Mouse (Mus musculus) heart, postnatal 0 days (tissue): ENCODE data around the gene Cdkl3. TPM values are rescaled to one million over a fixed set of nuclear protein-coding genes. Genes with fewer than 3 reads are reported as not detected.
"Not testable (repeated sequence)": the region's sequence is repeated elsewhere in the genome, so short reads cannot be mapped to it uniquely, and the experiment has no call there.

Experiments
- ATAC-seq: fragments of 200-750 bp; cut with Nextera tagmentation; 2 replicates; pipeline ENCODE4 v1.8.0; 2017; ENCODE audit warnings: low read depth, moderate number of reproducible peaks, moderate library complexity; ENCODE audit not compliant: insufficient read depth
- DNase-seq: peaks from one replicate; pipeline ENCODE4 v3.0.0-alpha.2; 2016; ENCODE audit warnings: low spot score
- H3K27ac ChIP-seq: fragments of 300-500 bp; sonication (generic); 2 replicates; pipeline ENCODE4 v1.5.1; 2014; ENCODE audit warnings: low read depth, mild to moderate bottlenecking
- H3K27me3 ChIP-seq: fragments of 300-500 bp; sonication (generic); 2 replicates; pipeline ENCODE4 v1.6.1; 2014; ENCODE audit warnings: low read length, mixed read lengths; ENCODE audit not compliant: control insufficient read depth, insufficient read depth
- H3K36me3 ChIP-seq: fragments of 300-500 bp; sonication (generic); replicated peaks from 2 replicates; pipeline ENCODE4 v1.6.1; 2014; ENCODE audit warnings: low read length, mixed read lengths; ENCODE audit not compliant: control insufficient read depth, insufficient read depth
- H3K4me1 ChIP-seq: fragments of 300-500 bp; sonication (generic); 2 replicates; pipeline ENCODE4 v1.6.1; 2014; ENCODE audit warnings: antibody characterized with exemption; ENCODE audit not compliant: control insufficient read depth, insufficient read depth
- H3K4me2 ChIP-seq: fragments of 300-500 bp; sonication (generic); 2 replicates; pipeline ENCODE4 v1.6.1; 2014; ENCODE audit warnings: low read depth, mild to moderate bottlenecking, low read length, moderate library complexity
- H3K4me3 ChIP-seq: fragments of 300-500 bp; sonication (generic); 2 replicates; pipeline ENCODE4 v1.5.1; 2014; ENCODE audit warnings: low read depth, low read length
- H3K9ac ChIP-seq: fragments of 300-500 bp; sonication (generic); replicated peaks from 2 replicates; pipeline ENCODE4 v1.6.1; 2014; ENCODE audit warnings: low read depth, low read length, mixed read lengths
- H3K9me3 ChIP-seq: fragments of 300-500 bp; sonication (generic); replicated peaks from 2 replicates; pipeline ENCODE4 v1.6.1; 2016; ENCODE audit warnings: low read length; ENCODE audit not compliant: control insufficient read depth
- CTCF ChIP-seq: IDR thresholded peaks from 2 replicates; pipeline ENCODE4 v1.5.1; 2016; ENCODE audit warnings: antibody characterized with exemption, control low read depth, low read depth
- EP300 ChIP-seq: IDR thresholded peaks from 2 replicates; pipeline ENCODE4 v1.6.1; 2016; ENCODE audit warnings: antibody characterized with exemption, low read depth
- WGBS: fragments of 180-500 bp; shearing (Covaris S2); extraction: QIAGEN DNeasy Blood & Tissue Kit; methylation state at CpG from one replicate; pipeline ENCODE4 v1.1.7; 2014; 5-methylcytosine and 5-hydroxymethylcytosine counted together
- polyA plus RNA-seq: library from polyadenylated mRNA; unstranded; fragments of >200 nt; fragmentation: Nextera tagmentation; extraction: Ambion mirVana; gene quantifications from 2 replicates; pipeline ENCODE4 v1.2.1, GENCODE M21; 2015
- total RNA-seq: library from RNA; depleted of rRNA; stranded (reverse); fragments of >200 nt; gene quantifications from 2 replicates; pipeline ENCODE4 v1.2.3, GENCODE M21; 2014; ENCODE audit warnings: low replicate concordance

The Cdkl3 gene
- total and polyA plus RNA-seq, 2 experiments from 2014 or later, result 2.3 to 13.1 TPM

DNA sequence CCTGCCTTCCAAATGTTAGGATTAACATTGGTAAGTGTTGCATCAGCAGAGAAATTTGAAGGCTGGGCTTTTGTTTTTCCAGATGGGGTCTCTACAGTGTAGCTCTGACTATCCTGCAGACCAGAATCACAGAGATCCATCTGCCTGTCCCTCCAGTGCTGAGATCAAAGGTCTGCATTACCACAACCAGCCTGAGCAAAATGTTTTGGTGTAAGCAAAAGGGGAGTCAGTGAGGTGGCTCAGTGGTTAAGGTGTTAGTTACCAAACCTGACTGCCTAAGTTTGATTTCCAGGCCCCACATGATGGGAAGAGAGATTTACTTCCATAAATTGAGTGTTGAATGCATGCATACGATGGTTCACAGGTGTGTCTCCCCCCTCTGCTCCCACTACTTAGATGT lies 105.4 kb downstream of the Cdkl3 start:
- ATAC-seq, result no peak
- TF ChIP-seq CTCF (no peak), EP300 (no peak)
- WGBS, result 70% methylated on average over 1 of the region's 1 CpGs

DNA sequence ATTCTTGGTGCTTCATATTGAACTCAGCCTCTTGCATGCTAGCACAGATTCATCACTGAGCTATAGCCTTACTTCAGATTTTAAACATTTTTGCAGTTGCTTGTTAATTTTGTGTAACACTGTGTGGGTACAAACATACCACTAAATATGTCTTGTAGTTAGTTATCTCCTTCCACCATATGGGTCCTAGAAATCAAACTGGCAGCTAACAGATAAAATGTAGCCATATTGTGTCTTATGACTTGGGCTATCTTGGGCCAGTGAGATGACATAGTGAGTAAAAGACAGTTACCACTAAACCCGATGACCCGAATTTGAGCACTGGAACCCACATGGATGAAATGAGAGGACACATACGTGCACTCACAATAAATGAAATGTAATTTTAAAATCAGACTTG lies 111.5 kb downstream of the Cdkl3 start:
- Histone ChIP-seq H3K4me2 (no peak overlapping the region), H3K9ac (no peak overlapping the region), H3K27me3 (no peaks in the 10 kb centered on the region), H3K36me3 (peaks cover 65% of the 10 kb centered on the region), H3K4me3 (no peak overlapping the region), H3K27ac (no peak overlapping the region), H3K4me1 (no peaks in the 10 kb centered on the region), H3K9me3 (no peaks in the 10 kb centered on the region)
- 86% methylated on average over 3 of the region's 3 CpGs for WGBS
- no peak for DNase-seq
- no peak for TF ChIP-seq EP300
- no peak for TF ChIP-seq CTCF
- ATAC-seq, result no peak

More for the DNA sequence above, 105.4 kb downstream of the Cdkl3 start:
- Histone ChIP-seq H3K4me2 (no peak overlapping the region), H3K4me3 (no peak overlapping the region), H3K27me3 (no peaks in the 10 kb centered on the region), H3K9ac (no peak overlapping the region), H3K36me3 (peaks cover 7% of the 10 kb centered on the region), H3K27ac (no peak overlapping the region), H3K4me1 (peaks cover 21% of the 10 kb centered on the region), H3K9me3 (no peaks in the 10 kb centered on the region)
- DNase-seq, result no peak

DNA sequence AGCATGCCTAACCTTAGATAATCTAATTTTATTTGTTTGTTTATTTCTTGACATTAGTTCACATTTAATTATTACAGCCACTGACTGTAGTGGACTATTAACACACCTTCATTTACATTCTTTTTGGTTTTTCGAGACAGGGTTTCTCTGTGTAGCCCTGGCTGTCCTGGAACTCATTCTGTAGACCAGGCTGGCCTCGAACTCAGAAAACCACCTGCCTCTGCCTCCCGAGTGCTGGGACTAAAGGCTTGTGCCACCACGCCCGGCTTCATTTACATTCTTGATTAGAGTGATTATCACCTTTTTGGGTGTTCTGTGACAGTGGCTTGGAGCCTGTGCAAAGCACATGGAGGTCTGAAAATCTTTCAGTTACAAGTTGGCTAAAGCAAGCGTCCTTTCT lies 112.1 kb downstream of the Cdkl3 start:
- not testable (repeated sequence) for H3K4me1 ChIP-seq, H3K27me3 ChIP-seq, ATAC-seq, DNase-seq, H3K9ac ChIP-seq, H3K4me3 ChIP-seq, H3K4me2 ChIP-seq, H3K27ac ChIP-seq, H3K9me3 ChIP-seq
- H3K36me3 ChIP-seq, result peaks cover 70% of the 10 kb centered on the region
- WGBS, result 89% methylated on average over 6 of the region's 6 CpGs

DNA sequence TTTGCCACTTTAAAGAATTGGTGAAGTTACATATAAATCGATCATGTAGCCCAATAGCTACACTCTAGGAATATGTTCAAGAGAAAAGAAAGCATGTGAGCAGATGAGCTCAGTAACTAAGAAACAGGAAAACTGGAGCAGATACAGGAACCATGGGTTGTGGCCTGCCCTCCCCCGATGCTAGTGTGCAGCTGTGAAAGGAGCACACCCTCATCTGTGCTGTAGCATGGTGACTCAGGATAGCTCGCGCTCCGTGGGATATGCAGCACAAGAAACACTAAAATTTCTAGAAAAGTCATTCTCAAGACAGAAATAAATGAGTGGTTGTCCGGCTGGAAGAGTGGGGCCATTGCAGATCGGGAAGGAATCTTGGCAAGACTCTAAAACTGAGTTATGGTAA lies 113.1 kb downstream of the Cdkl3 start:
- TF ChIP-seq CTCF (no peak), EP300 (no peak)
- no peaks in the 10 kb centered on the region for H3K27me3 ChIP-seq
- no peaks in the 10 kb centered on the region for H3K9me3 ChIP-seq
- H3K36me3 ChIP-seq, result peaks cover 80% of the 10 kb centered on the region
- ATAC-seq, result no peak
- H3K4me3 ChIP-seq, result no peak overlapping the region
- no peak for DNase-seq
- no peak overlapping the region for H3K4me2 ChIP-seq
- H3K9ac ChIP-seq, result no peak overlapping the region
- no peak overlapping the region for H3K27ac ChIP-seq
- H3K4me1 ChIP-seq, result no peaks in the 10 kb centered on the region
- 91% methylated on average over 7 of the region's 7 CpGs for WGBS

DNA sequence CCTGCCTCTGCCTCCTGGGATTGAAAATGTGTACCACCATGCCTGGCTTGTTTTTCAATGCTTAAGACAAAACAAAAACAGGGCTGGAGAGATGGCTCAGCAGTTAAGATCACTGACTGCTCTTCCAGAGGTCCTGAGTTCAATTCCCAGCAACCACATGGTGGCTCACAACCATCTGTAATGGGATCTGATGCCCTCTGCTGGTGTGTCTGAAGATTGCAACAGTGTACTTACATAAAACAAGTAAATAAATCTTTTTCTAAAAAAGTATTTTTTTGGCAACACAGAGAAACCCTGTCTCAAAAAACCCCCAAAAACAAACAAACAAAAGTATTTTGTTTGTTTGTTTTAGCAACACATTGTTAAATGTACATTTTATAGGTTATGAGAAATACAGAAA lies 116.4 kb downstream of the Cdkl3 start:
- H3K4me1 ChIP-seq, H3K9me3 ChIP-seq, H3K4me3 ChIP-seq, H3K27ac ChIP-seq, H3K9ac ChIP-seq, DNase-seq, H3K4me2 ChIP-seq, H3K27me3 ChIP-seq, ATAC-seq: not testable (repeated sequence)
- peaks cover 95% of the 10 kb centered on the region for H3K36me3 ChIP-seq

DNA sequence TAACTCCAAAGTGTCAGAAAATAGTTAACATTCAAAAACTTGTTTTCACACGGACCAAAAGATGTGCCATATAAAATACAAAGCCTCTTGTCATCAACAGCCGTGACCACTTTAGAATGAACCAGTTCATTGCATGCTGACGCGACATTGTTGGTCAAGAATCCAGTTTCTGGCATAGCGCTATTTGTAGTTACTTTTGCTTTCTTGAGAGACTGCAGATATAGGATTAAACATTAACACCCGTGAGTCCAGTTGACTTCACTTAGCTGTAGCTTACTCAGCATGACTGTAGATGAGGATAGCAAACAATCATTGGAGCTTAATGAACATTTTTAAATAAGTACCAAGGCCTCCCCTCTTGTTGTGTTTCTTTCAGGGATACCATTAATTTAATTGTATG lies 118.0 kb downstream of the Cdkl3 start:
- H3K27me3 ChIP-seq, result no peaks in the 10 kb centered on the region
- H3K27ac ChIP-seq, result no peak overlapping the region
- H3K4me2 ChIP-seq, result no peak overlapping the region
- H3K4me3 ChIP-seq, result no peak overlapping the region
- H3K9me3 ChIP-seq, result no peaks in the 10 kb centered on the region
- DNase-seq (no peak), ATAC-seq (no peak)
- H3K9ac ChIP-seq, result no peak overlapping the region
- TF ChIP-seq CTCF, result no peak
- TF ChIP-seq EP300, result no peak
- WGBS, result 87% methylated on average over 6 of the region's 6 CpGs
- no peaks in the 10 kb centered on the region for H3K4me1 ChIP-seq
- H3K36me3 ChIP-seq, result peaks cover 84% of the 10 kb centered on the region
